Mouse (Mus musculus) cerebellum, postnatal 25 days (tissue): ENCODE measurements at regions not wholly inside any gene's neighbourhood (a gene's known extent, or its start where the extent isn't known, plus 50 kb on each side); places are given as distances from the start of the nearest gene placed in this dataset.
A peak's percentile ranks its signal among the peaks of the same experiment; 100 is the strongest.
"Not testable (repeated sequence)": the region's sequence is repeated elsewhere in the genome, so short reads cannot be mapped to it uniquely, and the experiment has no call there.

ENCODE experiments used
- DNase-seq, 2 experiments: peaks; one replicate each; pipeline ENCODE4 v3.0.0; 2021; ENCODE audit warnings: mixed read lengths in 2 of 2

GRCm38 (mm10) chr6:37618990-37619389 lies 89.0 kb downstream of the Akr1d1 start:
- DNase-seq: no peak

- no peak for DNase-seq
These were observed 91.5 kb downstream of the Akr1d1 start for GRCm38 (mm10) chr6:37621364-37622029.

GRCm38 (mm10) chr6:37622273-37622672 lies 92.3 kb downstream of the Akr1d1 start:
- DNase-seq: no peak

GRCm38 (mm10) chr6:37627206-37627605 lies 97.2 kb downstream of the Akr1d1 start:
- DNase-seq: no peak

GRCm38 (mm10) chr6:37633948-37634347 lies 104.0 kb downstream of the Akr1d1 start:
- DNase-seq: no peak

GRCm38 (mm10) chr6:37642066-37642465 lies 112.1 kb downstream of the Akr1d1 start:
- DNase-seq: peak; percentile 24 to 31

- DNase-seq: peak; percentile 70 to 75
These were observed 112.7 kb downstream of the Akr1d1 start for GRCm38 (mm10) chr6:37642701-37643121.

- DNase-seq: no peak
These were observed 113.2 kb downstream of the Akr1d1 start for GRCm38 (mm10) chr6:37643176-37643575.

GRCm38 (mm10) chr6:37643718-37644117 lies 113.7 kb downstream of the Akr1d1 start:
- DNase-seq: no peak

GRCm38 (mm10) chr6:37645551-37645950 lies 115.6 kb downstream of the Akr1d1 start:
- no peak for DNase-seq

- DNase-seq: not testable (repeated sequence)
These were observed 127.3 kb downstream of the Akr1d1 start for GRCm38 (mm10) chr6:37657300-37657699.

GRCm38 (mm10) chr6:37658021-37658650 lies 128.2 kb downstream of the Akr1d1 start:
- no peak for DNase-seq

GRCm38 (mm10) chr6:37662747-37663146 lies 132.8 kb downstream of the Akr1d1 start:
- no peak for DNase-seq

GRCm38 (mm10) chr6:37665576-37665975 lies 135.6 kb downstream of the Akr1d1 start:
- no peak for DNase-seq

- no peak for DNase-seq
These were observed 139.4 kb downstream of the Akr1d1 start for GRCm38 (mm10) chr6:37669407-37669806.

GRCm38 (mm10) chr6:37670701-37671100 lies 140.7 kb downstream of the Akr1d1 start:
- DNase-seq: no peak

- DNase-seq: no peak
These were observed 149.9 kb downstream of the Akr1d1 start for GRCm38 (mm10) chr6:37679871-37680270.

GRCm38 (mm10) chr6:37681331-37681730 lies 151.4 kb downstream of the Akr1d1 start:
- DNase-seq: not testable (repeated sequence)

- DNase-seq: no peak
These were observed 156.1 kb downstream of the Akr1d1 start for GRCm38 (mm10) chr6:37686094-37686493.

- no peak for DNase-seq
These were observed 159.1 kb downstream of the Akr1d1 start for GRCm38 (mm10) chr6:37688866-37689617.

- DNase-seq: no peak
These were observed 159.7 kb downstream of the Akr1d1 start for GRCm38 (mm10) chr6:37689696-37690095.

- no peak for DNase-seq
These were observed 162.1 kb downstream of the Akr1d1 start for GRCm38 (mm10) chr6:37691976-37692644.

- no peak for DNase-seq
These were observed 162.8 kb downstream of the Akr1d1 start for GRCm38 (mm10) chr6:37692758-37693157.
